Mouse (Mus musculus): ENCODE data around the gene Gm10277. TPM values are rescaled to one million over a fixed set of nuclear protein-coding genes. Genes with fewer than 3 reads are reported as not detected.

Gene Gm10277
- total RNA-seq, 2 experiments from 2014 or later: not detected

DNA sequence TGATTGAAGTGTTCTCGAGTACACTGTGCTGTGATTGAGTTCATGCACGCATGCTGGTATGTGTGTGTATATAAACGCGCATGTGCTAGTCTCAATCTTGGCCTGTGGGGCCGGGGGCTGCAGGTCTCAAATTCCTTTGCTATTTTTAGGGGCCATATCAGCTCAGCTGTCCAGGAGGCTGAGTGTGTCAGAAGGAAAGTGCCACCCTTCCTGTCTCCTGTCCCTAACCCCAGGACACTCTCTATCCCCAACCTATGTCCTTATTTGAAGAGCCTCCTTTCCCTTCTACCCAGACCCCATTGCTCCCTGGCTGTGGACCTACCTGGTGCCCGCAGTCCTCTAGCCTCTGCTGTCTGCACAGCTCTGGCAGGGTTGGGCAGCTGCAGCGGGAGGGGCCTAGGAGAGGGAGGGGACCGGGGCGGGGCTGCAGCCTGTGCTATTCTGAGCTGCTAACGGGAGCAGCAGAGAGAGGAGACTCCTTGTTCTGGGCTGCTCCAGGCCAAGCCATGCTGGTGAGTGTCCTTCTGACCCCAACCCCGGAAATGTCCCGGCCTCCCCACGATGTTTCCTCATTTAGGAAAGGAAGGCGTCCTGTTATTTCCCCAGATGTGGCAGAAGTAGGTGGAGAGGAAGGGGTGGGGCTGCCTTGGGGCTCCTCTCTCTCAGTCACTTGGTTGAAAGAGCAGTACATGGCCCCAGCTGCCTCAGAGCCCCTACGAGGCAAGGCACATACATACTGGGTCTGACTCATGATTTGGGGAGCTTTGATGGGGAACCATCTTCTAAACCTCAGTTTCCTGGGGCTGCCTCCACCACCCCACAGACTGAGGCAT, 13.5 kb upstream of the Gm10277 start:
- DNase-seq (ENCODE audit: low spot score in 2 of 2): peak; percentile 43 to 48

DNA sequence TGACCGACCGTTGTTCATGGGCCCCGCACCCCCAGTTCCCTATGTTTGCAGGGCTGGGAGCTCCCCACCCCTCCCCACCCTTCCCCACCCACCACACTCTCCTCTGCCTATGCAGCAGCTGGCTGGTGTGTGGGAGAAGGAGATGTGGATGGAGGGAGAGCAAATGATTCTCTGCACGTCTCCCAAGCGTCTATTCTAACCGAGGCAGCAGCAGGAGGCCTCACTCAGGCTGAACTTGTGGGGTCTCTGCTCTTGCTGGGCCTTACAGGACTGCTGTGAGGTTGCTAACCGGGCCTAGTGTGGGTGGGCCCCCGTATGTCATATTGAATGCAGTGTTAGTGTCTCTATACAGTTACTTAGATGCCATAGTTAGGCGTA, 12.9 kb upstream of the Gm10277 start:
- DNase-seq (ENCODE audit: low spot score in 2 of 2): no peak

DNA sequence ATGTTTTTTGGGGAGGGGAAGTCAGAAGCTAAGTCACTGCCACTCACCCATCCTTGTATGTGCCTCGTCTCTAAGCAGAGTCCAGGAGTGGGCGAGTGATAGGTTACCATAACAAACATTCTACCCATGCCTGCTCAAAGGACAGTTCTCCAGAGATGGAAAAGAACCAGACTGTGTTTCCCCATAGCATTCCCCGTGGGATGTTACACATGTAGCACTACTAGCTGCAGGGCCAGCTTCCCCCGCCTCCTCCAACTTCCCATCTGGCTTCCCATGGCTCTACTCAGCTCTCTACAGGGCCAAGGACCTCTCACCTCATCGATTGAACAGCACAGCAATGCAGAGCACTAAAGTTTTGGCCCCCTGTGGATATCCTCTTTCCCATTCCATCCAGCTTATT, 7.7 kb upstream of the Gm10277 start:
- no peak for DNase-seq (ENCODE audit: low spot score in 2 of 2)

DNA sequence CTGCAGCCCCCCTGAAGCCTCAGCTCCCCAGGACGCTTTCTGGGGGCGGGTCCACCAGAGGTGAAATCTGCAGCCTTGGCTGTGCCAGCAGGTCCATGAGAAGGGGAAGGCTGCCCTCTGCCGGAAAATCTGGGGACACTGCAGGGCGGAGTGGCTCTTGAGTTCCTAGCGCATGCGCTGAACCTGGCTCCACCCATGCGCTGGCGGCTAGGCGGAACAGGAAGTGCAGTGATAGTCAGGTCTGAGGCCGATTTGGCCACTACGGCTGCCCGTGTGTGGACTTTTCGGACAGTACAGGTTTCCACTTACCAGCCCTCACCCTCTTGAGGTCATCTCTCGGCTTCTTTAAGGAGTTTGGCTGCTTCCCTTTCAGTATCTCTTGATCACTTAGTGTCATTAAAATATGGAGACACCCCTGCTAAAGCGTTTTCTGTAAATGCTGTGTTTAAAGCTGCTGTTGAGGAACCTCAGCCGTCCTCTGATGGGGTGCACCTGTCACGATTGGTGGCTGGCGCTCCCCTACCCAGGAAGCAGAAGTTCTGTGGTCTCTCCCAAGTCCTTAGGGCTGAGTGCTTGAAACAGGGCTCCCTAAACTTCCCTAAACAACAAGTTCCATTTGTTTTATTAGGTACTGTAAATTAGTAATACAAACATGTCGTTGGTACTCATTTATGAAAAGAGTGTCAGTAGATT, 5.8 kb upstream of the Gm10277 start:
- DNase-seq (ENCODE audit: low spot score in 2 of 2): peak; percentile 92 to 97

DNA sequence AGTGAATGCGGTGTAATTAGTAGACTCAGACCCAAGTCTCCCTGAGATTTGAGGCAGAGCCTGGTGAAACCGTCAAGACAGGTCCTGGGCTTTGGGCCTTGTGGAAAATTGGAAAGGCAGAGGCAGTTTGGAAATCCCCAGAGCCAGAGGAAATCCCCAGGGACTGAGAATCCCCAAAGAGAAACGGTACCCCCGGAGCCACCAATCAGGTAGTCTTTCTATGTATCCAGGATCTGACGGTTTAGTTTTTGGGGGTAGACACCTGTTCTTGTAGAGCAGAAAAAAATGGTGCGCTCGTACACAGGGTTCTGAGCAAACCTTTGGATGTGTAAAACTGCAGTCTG, 5.0 kb upstream of the Gm10277 start:
- DNase-seq (ENCODE audit: low spot score in 2 of 2): no peak

DNA sequence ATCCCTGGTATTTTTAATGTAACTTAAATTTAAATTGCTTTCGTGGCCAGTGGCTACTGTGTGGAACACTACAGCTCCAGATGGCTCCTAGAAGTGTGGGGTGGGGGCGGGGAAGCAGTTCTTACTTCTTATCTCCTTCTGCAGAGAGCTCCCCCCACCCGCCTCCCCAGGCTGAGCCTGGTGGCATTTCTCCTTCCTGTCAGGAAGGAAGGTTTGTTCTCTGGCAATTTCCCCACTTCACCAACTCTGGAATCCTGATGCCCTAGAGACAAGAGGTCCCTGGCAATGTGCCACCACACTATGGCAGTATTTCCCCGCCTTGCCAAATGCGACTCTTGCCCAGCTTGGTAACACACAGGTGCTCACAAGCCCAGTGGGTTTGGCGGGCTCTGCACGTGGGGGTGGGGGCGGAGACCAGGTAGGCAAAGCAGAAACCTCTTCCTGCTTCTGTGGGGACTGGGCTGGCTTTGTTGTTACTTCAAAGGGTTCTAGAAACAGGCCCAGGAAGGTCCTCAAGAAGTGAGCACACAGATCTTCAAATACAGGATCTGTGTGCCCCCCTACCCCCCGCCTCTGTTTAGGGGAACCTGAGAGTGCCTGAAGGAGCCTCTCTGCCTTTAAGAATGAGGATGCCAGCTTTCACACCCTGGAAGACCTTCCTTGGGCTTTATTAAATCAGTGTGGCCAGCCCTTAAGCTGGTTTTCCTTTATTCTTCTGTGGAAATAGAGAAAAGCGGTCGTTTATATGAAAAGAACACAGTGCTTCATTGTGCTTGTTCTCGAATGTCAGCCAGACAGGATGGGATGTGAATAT, 4.4 kb upstream of the Gm10277 start:
- DNase-seq (ENCODE audit: low spot score in 2 of 2): no peak

DNA sequence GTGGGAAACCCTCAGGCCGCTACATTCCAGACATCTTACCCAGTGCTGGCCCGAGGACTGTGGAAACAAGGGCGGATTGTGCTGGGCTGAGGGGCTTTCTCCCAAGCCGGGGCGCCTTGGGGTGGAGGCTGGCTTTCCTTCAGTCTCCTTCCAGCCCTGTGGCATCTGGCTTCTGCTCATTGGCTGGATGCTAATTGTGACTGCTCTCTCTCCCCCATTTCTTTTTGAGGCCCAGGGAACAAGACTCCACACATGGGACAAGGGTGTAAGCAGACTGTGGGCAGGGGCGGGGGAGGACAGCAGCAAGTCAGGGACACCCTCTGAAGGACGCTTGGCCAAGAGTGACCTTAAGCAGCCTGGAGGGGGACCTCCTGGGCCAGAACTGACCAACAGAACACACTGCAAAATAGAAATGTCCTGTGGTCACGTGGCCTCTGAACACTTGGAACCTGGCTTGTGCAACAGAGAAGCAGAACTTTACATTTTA, 3.7 kb upstream of the Gm10277 start:
- no peak for DNase-seq (ENCODE audit: low spot score in 2 of 2)

DNA sequence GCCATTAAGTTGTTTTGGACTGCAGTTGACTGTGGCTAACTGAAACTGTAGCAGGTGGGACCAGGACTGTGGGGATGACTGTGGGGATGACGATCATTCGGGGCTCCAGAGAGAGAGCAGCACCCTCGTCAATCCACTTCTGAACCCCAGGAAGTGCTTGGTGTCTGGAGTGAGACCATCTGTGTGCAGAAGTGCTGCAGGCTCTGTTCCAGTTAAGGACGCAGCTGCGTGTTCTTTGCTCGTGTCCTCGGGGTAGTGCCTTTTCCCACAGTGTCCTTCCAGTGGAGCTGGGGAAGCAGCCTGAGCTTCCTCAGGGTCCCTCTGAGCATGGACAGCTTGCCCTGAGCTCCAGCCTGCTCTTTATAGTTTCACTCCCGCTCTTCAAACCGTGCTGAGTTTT, 2.7 kb upstream of the Gm10277 start:
- DNase-seq (ENCODE audit: low spot score in 2 of 2): no peak

DNA sequence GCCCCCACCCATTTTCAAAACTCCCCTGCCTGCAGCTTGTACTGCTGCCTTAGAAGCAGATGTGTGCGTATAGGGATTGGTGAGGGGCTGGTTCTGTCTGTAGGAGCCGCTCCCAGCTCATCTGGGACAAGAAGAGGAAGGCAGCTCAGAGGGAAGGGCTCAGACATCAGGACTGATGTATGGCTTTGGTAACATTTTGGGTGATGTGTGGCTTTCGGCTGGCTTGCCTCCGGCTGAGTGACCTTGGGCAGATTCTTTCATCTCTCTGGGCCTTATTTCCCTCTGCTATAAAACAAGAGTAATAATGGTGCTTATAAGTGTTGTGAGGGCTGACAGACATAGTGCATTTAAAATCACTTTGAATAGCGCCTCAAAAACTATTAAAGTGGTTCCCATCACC, 2.0 kb upstream of the Gm10277 start:
- no peak for DNase-seq (ENCODE audit: low spot score in 2 of 2)

DNA sequence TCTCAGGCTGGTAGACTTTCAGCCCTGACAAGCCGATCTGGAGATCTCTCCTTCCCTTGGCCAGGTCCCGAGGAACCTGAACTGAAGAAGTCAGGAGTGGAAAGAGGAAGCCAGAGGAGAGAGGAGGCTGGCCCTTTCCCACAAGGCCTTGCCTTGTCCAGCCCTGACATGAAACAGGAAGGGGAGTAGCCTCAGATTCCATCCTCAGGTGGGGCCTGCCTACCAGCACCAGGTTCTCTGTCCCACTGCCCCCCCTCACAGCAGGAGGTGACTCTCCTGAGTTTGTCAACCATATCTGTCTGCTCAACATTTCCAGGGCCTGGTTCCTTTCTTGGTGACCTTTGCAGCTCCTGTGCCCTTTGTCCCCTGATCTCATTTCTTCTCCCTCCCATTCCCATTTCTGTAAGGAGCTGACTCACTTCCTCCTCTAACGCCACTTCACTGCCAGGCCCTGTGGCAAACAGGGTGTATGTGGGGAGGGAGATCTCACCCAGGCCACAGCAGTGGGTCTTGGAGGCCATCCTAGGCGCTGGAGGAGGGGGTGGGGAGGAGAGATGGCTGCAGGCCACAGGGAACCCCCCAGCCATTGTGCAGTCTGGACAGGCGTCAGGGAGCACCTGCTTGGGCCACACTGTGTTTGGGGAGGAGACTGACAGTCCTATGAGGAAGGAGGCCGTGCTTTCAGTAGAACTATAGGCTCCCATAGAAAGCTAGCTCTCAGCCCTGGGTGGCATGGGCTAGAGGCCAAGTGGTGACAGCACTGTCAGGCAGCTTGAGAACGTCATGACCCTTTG, 1.6 kb downstream of the Gm10277 start:
- no peak for DNase-seq (ENCODE audit: low spot score in 2 of 2)

DNA sequence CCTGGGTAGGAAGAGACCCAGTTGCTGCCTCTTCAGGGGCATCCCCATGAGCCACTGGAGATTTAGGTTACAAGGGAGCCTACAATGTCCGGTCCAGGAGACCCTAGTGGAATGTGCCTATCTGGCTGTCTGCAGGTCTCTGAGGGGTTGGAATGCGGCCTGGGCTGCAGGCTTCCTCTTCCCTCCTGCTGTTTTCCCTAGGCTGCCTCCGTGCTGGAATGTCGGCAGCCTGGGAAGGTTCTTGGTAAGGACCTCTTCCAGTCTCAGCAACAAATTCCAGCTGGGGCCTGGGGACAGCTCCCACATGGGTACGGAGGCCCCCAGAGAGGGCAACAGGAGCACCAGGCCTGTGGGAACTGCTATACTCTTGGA, 2.2 kb downstream of the Gm10277 start:
- DNase-seq (ENCODE audit: low spot score in 2 of 2): no peak

DNA sequence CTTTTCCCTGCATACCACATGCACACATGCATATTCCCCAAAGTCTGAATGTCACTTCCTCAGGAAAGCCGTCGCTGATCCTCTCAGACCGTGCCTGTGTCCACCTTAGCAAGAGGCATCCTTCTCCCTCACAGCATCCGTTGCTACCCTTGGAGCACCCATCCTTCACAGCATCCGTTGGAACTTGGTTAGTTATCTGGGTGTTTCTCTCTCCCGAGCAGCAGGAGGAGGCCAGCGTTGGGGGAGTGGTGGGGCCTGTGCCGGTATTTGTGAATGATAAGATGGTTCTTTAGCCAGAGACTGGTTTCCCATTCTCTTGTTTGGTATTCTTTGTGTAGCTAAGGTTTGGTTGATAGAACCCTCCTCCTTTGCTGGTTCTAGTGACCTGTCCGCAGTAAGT, 2.7 kb downstream of the Gm10277 start:
- DNase-seq (ENCODE audit: low spot score in 2 of 2): no peak

DNA sequence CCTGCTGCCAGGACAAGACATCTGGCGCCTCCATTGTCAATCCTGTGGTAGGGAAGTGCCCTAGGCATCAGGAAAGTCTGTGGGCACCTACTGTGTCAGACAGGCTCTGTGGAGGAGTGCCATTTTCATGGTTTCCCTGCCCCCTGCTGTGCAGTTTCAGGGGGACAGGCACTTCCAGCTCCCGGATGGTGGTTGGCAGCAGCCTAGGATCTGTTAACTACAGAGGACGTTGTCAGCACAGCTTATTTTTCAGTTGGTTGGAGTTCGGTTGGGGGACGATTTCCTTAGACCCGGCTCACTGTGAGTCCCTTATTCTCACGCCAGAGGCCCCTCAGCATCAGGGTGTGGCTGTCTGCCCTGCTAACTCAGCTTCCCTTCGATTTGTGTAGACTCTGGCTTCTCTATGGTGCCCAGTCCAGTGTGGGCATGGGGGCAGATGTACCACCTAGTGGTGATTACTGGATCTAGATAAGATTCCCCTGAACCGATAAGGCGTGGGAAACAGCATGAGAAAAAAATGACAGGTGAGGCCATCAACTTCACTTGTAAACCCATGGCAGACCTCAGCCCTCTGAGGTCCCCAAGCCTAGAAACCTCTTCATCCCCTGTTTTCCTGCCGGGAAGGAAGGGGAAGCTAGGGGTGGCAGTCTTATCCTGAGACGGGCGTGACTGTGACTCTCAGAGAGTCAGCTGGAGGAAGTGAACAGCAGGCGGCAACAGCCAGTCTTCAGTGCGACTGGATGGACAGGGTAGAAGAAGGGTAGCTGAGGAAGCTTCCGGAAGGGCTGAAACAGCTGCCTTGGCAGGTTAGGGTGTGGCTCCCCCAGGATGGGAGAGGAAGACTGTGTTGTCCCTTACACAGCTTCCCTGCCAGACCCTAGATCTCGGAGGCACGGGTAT, 3.5 kb downstream of the Gm10277 start:
- DNase-seq (ENCODE audit: low spot score in 2 of 2): no peak

DNA sequence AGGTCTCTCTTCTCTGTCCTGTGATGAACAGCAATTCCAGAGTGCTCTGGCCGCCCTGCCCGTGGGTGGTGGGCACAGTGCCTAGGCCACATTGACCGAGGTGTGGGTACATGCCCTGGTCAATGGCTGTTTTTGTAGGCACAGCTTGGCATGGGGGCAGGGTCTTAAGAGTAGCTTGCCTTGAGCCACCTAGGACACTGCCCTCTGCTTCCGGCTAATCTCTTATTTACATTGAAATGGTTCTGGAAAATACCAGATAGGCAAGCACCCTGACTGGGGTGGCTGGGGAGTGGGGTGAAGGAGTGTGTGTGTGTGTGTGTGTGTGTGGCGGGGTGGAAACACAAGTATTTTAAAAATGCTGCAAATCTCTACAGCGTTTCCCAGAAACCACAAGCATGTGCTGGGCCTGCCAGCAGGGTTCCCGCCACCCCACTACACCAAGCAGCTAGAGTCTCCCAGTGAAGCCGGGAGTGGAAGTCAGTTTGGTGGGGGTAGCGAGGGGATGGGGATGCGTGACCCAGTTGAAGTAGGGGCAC, 4.3 kb downstream of the Gm10277 start:
- no peak for DNase-seq (ENCODE audit: low spot score in 2 of 2)

DNA sequence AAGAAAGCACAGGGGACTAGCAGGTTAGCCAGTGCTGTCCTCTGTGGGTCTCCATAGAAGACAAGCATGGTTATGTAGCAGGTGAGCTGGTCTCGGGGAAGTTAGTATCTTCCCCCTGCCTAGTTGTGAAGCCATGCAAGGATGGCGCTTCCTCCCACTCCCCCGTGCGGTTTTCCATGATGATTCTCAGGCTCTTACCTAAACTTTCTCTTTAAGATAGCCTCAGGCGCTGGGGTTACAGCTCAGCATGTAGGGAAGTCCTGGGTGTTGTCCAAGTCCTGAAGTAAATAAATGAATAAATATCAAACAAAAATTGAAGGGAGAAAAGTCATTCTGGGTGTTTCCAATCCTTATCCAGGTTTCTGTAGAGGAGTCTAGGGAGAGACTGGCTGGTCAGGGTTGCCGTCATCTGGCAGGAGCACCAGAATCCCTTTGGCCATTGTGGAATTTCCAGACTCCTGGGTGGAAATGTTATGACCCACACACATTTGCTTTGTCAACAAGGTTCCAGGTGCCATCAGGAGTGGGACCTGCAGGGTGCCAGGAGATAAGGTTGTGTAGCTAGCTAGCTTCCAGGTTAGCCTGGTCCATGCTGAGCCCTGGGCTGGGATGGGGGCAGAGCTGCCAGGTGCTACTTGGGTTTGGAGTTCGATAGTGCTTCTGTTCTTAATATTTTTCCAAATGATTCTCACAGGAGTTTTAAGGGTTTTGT, 5.3 kb downstream of the Gm10277 start:
- DNase-seq (ENCODE audit: low spot score in 2 of 2): no peak

DNA sequence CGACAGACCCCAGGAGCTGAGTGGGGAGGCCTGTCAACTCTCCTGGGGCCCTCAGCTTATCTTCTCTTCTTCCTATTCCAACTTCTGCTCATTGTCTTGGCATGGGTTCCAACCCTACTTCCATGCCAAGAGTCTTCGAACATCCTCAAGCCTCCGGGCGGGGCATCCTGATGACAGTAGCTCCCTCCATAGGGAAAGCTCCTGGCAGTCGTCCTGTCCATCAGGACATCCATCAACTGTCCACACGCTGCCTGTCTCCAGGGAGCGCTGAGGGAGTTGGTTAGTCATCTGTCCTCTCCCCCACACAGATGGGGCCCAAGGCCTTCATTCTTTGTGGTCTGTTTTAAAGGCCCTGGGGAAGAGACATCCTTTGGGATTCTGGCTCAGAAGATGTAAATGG, 6.5 kb downstream of the Gm10277 start:
- DNase-seq (ENCODE audit: low spot score in 2 of 2): no peak

DNA sequence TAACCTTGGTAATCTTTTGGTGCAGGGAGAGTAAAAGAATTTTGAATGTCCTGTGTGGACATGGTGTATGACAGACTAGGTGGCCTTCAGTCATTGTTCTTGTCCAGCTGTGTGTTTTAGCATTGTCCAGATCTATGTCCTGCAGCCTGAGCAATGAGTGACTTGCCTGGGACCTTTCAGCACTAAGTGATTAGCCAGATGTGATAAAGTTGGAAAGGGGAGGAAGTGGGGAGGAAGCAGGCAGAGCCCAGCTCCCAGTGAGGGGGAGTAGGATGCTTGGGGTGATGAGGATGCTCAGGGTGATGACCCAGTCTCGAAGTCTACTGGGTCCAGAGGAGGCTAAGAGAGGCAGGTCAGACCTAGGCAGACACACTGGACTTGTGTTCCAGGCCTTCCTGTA, 8.3 kb downstream of the Gm10277 start:
- DNase-seq (ENCODE audit: low spot score in 2 of 2): no peak

DNA sequence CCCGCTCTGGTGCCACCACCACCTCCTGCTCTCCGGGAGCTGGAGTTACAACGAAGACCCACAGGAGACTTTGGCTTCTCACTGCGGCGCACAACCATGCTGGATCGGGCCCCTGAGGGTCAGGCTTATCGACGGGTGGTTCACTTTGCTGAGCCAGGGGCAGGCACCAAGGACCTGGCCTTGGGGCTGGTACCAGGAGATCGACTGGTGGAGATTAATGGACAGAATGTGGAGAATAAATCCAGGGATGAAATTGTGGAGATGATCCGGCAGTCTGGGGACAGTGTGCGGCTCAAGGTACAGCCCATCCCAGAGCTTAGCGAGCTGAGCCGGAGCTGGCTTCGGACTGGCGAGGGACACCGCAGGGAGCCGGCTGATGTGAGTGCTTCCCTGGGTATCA, 9.6 kb downstream of the Gm10277 start:
- DNase-seq (ENCODE audit: low spot score in 2 of 2): no peak

DNA sequence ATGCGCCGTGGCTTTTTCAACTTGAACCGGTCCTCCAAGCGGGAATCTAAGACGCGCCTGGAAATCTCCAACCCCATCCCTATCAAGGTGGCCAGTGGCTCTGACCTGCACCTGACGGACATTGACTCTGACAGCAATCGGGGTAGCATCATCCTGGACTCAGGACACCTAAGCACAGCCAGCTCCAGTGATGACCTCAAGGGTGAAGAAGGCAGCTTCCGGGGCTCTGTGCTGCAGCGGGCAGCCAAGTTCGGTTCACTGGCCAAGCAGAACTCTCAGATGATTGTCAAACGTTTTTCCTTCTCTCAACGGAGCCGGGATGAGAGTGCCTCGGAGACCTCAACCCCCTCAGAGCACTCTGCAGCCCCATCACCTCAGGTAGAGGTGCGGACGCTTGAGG, 10.1 kb downstream of the Gm10277 start:
- no peak for DNase-seq (ENCODE audit: low spot score in 2 of 2)
